Mouse (Mus musculus) kidney, adult 2 months (tissue): ENCODE results near the gene Tcta.

Experiments used
- CTCF ChIP-seq: fragments of 200-500 bp; conservative IDR thresholded peaks from 2 replicates; pipeline ENCODE4 v1.5.1; 2011; ENCODE audit warnings: low read depth, mild to moderate bottlenecking, control low read depth, low read length, moderate library complexity, mixed read lengths; ENCODE audit not compliant: insufficient read depth, insufficient read length
- POLR2A ChIP-seq: fragments of 200-500 bp; IDR thresholded peaks from one replicate; pipeline ENCODE4 v1.6.1; 2011; ENCODE audit warnings: low read depth, low read length, control low read depth

DNA sequence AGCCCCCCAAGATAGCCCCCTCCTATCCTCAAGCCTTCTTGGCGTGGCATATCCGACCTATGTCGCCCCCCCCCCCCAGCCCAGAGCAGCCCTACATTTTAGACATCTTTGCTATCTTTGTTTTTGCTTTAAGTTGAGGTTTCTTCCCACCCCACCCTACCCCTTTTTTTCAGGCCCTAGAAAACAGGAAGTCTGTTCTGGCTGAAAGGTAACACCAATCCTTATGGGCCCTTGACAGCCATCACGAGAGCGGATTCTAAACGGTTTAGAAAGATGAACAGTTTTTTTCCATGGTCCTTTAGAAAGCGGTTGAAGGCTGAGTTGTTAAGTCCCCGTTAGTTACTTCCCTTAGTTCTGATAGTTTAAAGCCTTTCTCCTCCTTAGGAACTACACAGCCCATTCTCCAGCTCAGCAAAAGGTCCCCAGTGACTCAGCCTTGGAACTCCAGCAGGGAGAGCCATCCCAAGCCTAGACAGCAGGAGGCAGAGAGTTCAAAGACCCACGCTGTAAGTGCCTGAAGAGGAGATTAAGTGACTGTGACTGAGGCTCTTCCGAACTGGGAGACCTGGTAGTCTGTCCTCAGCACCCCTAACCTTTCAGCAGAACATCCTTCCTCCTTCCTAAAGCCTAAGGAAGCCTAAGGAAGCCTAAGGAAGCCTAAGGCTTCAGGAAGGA, 39.6 kb downstream of the Tcta start:
- TF ChIP-seq POLR2A, result no peak
- TF ChIP-seq CTCF, result no peak
